Mouse (Mus musculus) brown adipose tissue, adult 24 weeks (tissue): Measurements from ENCODE around the gene Lgals7. TPM values are rescaled to one million over a fixed set of nuclear protein-coding genes. Genes with fewer than 3 reads are reported as not detected.
"Not testable (repeated sequence)": the region's sequence is repeated elsewhere in the genome, so short reads cannot be mapped to it uniquely, and the experiment has no call there.

ENCODE experiments used
- H3K27ac ChIP-seq: fragments of 200-500 bp; replicated peaks from 2 replicates; pipeline ENCODE4 v1.5.1; 2012; ENCODE audit warnings: low read depth, mild to moderate bottlenecking, low read length
- H3K4me1 ChIP-seq: fragments of 200-500 bp; 2 replicates; pipeline ENCODE4 v1.6.1; 2012; ENCODE audit warnings: low read length, mixed read lengths; ENCODE audit not compliant: control insufficient read depth, insufficient read depth, insufficient read length
- H3K4me3 ChIP-seq: fragments of 200-500 bp; 2 replicates; pipeline ENCODE4 v1.5.1; 2012; ENCODE audit warnings: low read depth, mild to moderate bottlenecking, low read length, moderate library complexity; ENCODE audit not compliant: insufficient read depth
- polyA plus RNA-seq: library from polyadenylated mRNA; stranded (reverse); fragments of >200 nt; gene quantifications from 2 replicates; pipeline ENCODE4 v1.2.4, GENCODE M21; 2012; ENCODE audit not compliant: missing spikeins, insufficient read depth, insufficient read length

Gene Lgals7
- polyA plus RNA-seq, 1 experiment, result not detected

- Histone ChIP-seq H3K4me1 (peaks cover 4% of the 10 kb centered on the region; the same call in 1 of the 2 replicates), H3K27ac (peak within 1 kb of the TSS; percentile 28), H3K4me3 (peak within 1 kb of the TSS; percentile 29)
These were observed 17.5 kb downstream of the Lgals7 start, which contains the start of gene Capn12 for GRCm38 (mm10) chr7:28881199-28881598. Capn12 (plus strand) TSS chr7:28881422.

DNA sequence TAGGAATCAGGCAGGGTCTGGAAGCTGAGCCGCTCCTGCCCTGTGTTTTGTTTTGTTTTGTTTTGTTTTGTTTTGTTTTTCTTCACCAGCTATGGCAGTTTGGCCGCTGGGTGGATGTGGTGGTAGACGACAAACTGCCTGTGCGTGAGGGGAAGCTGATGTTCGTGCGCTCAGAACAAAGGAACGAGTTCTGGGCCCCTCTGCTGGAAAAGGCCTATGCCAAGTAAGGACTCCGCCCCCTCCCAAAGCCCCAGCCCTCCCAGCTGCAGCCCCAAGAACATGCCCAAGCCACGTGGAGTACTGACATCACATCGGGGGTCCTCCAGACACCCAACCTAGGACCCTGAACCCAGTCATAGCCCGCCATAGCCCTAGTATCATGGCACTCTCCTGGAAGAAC lies 19.4 kb downstream of the Lgals7 start:
- Histone ChIP-seq H3K4me1 (peaks cover 4% of the 10 kb centered on the region; the same call in 1 of the 2 replicates), H3K27ac (no peak overlapping the region), H3K4me3 (no peak overlapping the region)

DNA sequence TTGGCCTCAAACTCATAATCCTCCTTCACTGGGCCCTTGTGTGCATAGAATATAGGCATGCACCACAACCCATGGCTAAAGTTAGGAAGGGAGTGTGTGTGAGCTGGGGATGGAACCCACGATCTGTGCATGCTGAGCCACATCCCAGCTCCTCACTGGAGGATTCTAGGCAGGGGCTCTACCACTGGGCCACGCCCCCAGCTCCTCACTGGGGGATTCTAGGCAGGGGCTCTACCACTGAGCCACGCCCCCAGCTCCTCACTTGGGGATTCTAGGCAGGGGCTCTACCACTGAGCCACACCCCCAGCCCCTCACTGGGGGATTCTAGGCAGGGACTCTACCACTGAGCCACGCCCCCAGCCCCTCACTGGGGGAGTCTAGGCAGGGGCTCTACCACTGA lies 20.1 kb downstream of the Lgals7 start:
- not testable (repeated sequence) for H3K4me3 ChIP-seq, H3K27ac ChIP-seq, H3K4me1 ChIP-seq

DNA sequence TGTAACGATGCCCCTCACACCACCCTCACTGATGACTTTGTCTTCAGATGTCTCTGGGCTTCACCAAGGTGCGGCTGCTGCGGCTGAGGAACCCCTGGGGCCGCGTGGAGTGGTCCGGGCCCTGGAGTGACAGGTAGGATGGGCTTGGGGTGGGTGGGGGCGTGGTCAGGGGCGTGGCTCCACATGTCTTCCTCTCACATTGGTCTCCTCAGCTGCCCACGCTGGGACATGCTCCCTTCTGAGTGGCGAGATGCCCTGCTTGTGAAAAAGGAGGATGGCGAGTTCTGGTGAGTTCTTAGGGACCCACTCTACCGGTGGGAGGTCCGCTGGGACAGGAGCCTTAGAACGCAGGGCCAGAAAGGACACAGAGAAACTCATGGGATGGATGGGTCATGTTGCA lies 22.8 kb downstream of the Lgals7 start:
- peaks cover 10% of the 10 kb centered on the region; the same call in 1 of the 2 replicates for H3K4me1 ChIP-seq
- H3K4me3 ChIP-seq, result no peak overlapping the region
- H3K27ac ChIP-seq, result no peak overlapping the region

- 0 out of 2 replicates have a peak overlapping the region, but pooled peaks have one; percentile 9 for H3K4me3 ChIP-seq
These were observed 25.1 kb downstream of the Lgals7 start for GRCm38 (mm10) chr7:28888701-28889161.

GRCm38 (mm10) chr7:28892601-28893000 lies 28.9 kb downstream of the Lgals7 start:
- Histone ChIP-seq H3K4me1 (0 out of 2 replicates have a peak, but pooled peaks cover 7% of the 10 kb centered on the region), H3K4me3 (no peak overlapping the region), H3K27ac (no peak overlapping the region)

More at GRCm38 (mm10) chr7:28888701-28889161, 25.1 kb downstream of the Lgals7 start:
- H3K4me1 ChIP-seq, result 0 out of 2 replicates have a peak, but pooled peaks cover 7% of the 10 kb centered on the region
- no peak overlapping the region for H3K27ac ChIP-seq

DNA sequence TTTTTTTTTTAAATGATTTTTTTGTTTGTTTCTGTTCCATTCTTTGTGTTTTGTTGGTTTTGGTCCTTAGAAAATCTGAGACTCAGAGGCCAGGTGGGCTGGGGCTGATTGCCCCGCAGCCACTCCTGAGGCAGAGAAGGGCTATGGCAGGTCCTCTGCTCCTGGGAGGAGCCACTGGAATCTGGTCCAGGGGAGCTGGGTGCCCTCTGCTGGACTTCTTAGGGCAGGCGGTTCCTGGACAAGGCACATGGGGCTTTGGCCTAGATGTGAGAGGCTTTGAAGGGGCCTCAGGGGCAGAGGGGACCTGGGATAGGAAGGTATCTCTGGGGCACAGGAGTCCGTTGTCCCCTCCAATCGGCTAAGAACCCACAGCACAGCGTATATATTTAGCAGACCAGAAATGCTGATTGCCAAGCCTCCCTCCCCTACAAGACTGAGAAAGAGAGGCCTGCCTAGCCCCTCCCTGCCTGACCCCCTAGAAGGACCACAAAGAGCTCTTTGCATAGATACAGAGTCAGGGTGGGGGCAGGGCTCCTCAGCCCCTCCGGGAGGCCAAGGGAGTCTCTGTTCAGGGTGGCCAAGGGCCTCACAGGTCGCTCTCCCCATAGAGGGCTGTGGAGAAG lies 30.1 kb downstream of the Lgals7 start:
- H3K4me1 ChIP-seq, result 0 out of 2 replicates have a peak, but pooled peaks cover 3% of the 10 kb centered on the region
- no peak overlapping the region for H3K4me3 ChIP-seq
- no peak overlapping the region for H3K27ac ChIP-seq

DNA sequence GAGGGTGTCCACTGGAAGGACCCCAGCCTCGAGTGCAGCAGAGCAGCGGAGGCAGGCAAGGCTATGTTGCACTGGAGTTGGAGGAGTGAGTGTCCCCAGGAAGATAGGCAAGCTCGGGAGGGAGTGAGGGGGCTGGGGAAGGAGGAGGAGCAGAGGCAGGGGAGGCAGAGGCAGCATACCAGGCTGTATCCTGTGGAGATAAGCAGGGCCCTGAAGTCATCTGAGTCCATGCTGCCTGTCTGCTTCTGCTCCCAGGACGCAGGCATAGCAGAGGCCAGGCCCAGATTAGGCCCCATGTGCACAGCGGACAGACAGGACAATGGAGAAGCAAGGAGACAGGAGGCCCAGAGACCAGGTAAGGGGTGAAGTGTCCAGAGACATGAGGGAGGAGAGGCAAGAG lies 31.3 kb downstream of the Lgals7 start:
- no peaks in the 10 kb centered on the region for H3K4me1 ChIP-seq
- H3K27ac ChIP-seq, result no peak overlapping the region
- H3K4me3 ChIP-seq, result no peak overlapping the region

DNA sequence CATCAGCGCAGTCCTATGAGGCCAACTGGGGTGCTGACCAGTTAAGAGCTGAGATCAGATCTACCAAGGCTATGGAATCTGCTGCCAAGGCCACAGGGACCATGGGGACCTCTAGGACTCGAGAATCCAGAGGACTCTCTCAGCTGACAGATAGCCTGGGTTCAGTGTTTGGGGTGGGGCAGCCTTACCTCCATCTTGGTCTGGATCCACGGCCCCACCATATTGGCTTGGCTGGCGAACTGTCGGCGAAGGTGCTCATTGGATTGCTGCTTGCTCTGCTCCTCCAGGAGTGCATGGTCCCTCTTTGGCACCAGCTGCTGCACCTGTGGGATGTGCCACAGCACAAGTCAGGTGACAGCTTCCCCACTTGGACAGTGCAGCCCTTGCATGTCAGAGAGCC lies 34.0 kb downstream of the Lgals7 start:
- Histone ChIP-seq H3K27ac (no peak overlapping the region), H3K4me3 (no peak overlapping the region), H3K4me1 (no peaks in the 10 kb centered on the region; the same call in 1 of the 2 replicates)

DNA sequence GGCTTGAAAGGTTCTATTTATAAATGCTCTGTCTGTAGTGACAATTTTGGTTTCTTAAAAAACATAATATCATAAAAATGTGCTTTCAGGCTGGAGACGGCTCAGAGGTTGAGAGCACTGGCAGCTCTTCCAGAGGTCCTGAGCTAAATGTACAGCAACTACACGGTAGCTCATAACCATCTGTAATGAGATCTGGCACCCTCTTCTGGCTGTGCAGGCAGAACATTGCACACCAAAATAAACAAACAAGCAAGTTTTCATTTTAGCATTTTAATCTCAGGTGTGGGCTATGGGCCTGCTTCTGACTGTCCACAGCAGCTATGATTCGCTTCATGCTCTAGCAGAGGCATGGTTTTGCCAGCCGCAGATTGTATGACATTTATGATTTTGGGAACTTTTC lies 36.3 kb downstream of the Lgals7 start:
- Histone ChIP-seq H3K27ac (no peak overlapping the region), H3K4me1 (no peaks in the 10 kb centered on the region; the same call in none of the 2 replicates), H3K4me3 (no peak overlapping the region)

DNA sequence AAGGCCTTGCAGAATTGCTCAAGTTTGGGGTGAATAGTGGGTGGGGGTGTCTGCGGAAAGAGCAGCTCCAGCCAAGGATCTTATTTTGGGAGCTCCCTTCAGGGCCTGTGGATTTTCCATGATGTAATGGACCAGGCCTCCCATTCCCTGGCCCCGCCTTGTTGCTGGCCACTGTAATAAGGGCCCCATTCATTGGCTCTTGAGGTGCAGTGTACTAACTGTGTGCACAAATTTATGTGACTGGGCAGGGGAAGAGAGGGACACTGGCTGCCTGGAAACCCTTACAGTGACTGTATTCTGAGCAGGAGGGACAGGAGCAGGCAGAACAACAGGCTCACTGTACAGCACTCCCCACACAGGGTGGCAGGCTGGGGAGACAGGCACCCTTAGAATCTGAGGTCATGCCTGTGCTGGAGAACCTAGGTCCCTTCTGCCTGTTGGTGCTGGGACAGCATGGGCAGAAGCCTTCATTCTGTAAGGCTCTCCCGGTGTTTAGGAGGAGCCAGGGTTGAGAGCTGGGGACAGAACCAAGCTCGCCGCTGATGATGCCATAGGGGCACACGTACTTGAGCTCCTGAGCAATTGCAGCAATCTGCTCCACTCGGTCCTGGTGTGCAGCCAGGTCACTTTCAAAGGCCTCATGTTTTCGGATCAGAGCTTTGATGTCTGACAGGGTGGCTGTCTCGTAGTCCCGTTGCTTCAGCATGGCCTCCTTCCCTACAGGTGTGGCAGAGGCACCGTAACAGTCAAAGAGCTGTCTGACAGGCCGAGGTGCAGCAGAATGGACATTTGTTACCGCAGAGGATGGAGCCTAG lies 37.9 kb downstream of the Lgals7 start:
- Histone ChIP-seq H3K4me3 (no peak overlapping the region), H3K27ac (peak overlapping the region; percentile 82), H3K4me1 (no peaks in the 10 kb centered on the region; the same call in none of the 2 replicates)

- no peaks in the 10 kb centered on the region; the same call in none of the 2 replicates for H3K4me1 ChIP-seq
- H3K27ac ChIP-seq, result peak overlapping the region; percentile 82
- no peak overlapping the region for H3K4me3 ChIP-seq
These were observed 38.5 kb downstream of the Lgals7 start for GRCm38 (mm10) chr7:28902180-28902579.

- H3K4me3 ChIP-seq, result no peak overlapping the region
- H3K4me1 ChIP-seq, result no peaks in the 10 kb centered on the region; the same call in none of the 2 replicates
- H3K27ac ChIP-seq, result peak overlapping the region; percentile 61
These were observed 39.2 kb downstream of the Lgals7 start for GRCm38 (mm10) chr7:28902809-28903208.

- Histone ChIP-seq H3K4me1 (no peaks in the 10 kb centered on the region; the same call in none of the 2 replicates), H3K4me3 (no peak overlapping the region), H3K27ac (0 out of 2 replicates have a peak overlapping the region, but pooled peaks have one; percentile 61)
These were observed 40.1 kb downstream of the Lgals7 start for GRCm38 (mm10) chr7:28903778-28904177.

GRCm38 (mm10) chr7:28907195-28907594 lies 43.5 kb downstream of the Lgals7 start:
- H3K4me3 ChIP-seq, result no peak overlapping the region
- H3K4me1 ChIP-seq, result peaks cover 8% of the 10 kb centered on the region
- no peak overlapping the region for H3K27ac ChIP-seq
